Mouse (Mus musculus) mouse trophoblast stem cell (cell line): Measurements from ENCODE around the gene Ehbp1l1.

ENCODE experiments used
- in situ Hi-C, 2 experiments: fragments of 300-500 bp; cut with MseI, MboI; formaldehyde crosslinking; loops; 2 replicates in 1 of 2; 3 replicates in 1 of 2; pipeline ENCODE4 v1.15.1; 2025

Ehbp1l1 gene

DNA sequence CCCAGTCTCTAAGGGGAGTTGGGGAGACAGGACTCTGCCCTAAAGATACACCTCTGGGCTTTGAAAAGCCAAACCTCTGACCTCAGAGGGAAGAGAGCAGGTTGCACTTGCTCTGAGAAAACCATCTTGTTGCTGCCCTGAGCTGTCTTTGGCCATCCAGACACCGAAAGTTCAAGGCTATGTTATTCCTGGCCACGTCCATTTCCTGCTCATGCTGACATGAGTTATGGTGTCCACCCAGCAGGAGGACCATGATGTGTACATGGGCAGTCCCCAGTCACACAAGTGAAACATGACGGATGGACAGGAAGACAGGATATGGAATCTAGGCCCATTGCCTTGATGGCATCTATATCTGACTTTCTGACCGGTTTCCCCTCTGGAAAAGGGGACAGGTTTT, 45.7 kb downstream of the Ehbp1l1 start:
- in situ Hi-C loops: no loop called here

- in situ Hi-C loops: no loop called here
Observed at GRCm38 (mm10) chr19:5668372-5668771, 57.7 kb downstream of the Ehbp1l1 start.

DNA sequence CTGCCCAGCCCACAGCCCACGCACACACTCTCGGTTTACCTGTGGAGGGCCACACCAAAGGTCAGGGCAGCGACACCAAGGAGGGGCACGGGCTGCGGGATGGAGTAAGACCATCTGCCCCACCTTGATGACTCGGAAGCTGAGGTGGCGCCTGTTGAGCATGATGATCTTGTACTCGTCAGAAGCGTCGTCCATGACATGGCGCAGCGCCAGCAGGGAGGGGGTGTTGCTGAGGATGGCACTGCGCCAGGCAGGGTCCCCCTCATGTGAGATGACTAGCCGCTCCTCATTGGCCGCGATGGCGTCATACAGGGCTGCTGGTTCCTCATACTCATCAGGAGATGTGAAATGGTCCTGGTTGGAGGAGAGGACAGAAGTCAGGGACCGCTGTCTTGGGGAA, 59.7 kb downstream of the Ehbp1l1 start:
- in situ Hi-C loops: no loop called here

- in situ Hi-C loops: no loop called here
Observed at GRCm38 (mm10) chr19:5665465-5665864, 60.7 kb downstream of the Ehbp1l1 start.

DNA sequence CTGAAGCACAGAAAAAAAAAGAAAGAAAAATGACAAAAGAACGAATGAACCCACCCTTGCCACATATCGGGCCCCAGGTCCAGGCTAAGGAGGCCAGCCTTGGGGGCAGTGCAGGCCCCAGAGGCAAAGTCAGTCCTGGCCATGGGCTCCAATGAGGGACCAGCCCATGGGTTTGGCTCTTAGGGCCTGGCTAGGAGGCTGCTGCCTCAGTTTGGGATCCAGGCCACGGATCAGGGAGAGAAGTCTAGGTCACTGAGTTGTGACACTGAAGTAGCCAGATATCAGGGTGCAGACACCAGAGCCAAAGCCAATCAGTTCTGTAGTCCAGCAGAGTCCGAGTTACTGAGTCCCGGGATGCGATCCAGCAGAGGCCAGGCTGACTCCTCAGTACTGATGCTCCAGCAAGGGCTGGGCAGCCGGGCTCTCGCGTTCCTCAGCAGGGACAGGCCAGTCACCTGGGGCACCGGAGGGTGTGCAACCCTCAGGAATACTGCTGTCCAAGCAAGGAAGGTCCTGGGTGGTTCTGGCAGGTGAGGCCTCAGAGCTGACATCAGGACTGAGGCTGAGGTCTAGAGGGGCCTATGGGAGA, 61.4 kb downstream of the Ehbp1l1 start:
- in situ Hi-C loops: no loop called here

GRCm38 (mm10) chr19:5662981-5663913, 62.9 kb downstream of the Ehbp1l1 start, which contains the start of gene Sipa1:
TSS of gene Sipa1 (minus strand) at chr19:5663707.
- in situ Hi-C loops: no loop called here

- in situ Hi-C loops: no loop called here
Observed at GRCm38 (mm10) chr19:5662310-5662709, 63.8 kb downstream of the Ehbp1l1 start.

- in situ Hi-C loops: no loop called here
Observed at GRCm38 (mm10) chr19:5660942-5661751, 65.0 kb downstream of the Ehbp1l1 start.
